ENCODE assay signal across 8 mouse cellular contexts in genomic region chr17:80825971-80826730, GRCm38 (mm10).
A peak's percentile ranks its signal among the peaks of the same experiment; 100 is the strongest.
DNase-seq lines count a peak whose midpoint lies in the region; ATAC-seq lines count a peak whose summit lies in the region.

No protein-coding gene starts in this region.

- no peaks in the 10 kb centered on the region for H3K36me3 ChIP-seq in embryonic facial prominence, embryonic 11.5 days (replicated peaks; ENCODE audit: control insufficient read depth, insufficient read depth, low read depth, low read length)
- no peaks in the 10 kb centered on the region for H3K36me3 ChIP-seq in midbrain, embryonic 15.5 days (replicated peaks)

- 32% methylated on average over 12 of the region's 12 CpGs for WGBS in embryonic facial prominence, embryonic 11.5 days
- WGBS in midbrain, embryonic 15.5 days = 59% methylated on average over 12 of the region's 12 CpGs

- H3K9ac ChIP-seq in embryonic facial prominence, embryonic 11.5 days (replicated peaks; ENCODE audit: low read length) = no peak overlapping the region
- H3K9ac ChIP-seq in midbrain, embryonic 15.5 days = no peak overlapping the region

- no peaks in the 10 kb centered on the region for H3K9me3 ChIP-seq in embryonic facial prominence, embryonic 11.5 days (replicated peaks; ENCODE audit: control insufficient read depth, low read length)
- H3K9me3 ChIP-seq in midbrain, embryonic 15.5 days = no peaks in the 10 kb centered on the region

- 0 out of 2 replicates have a peak, but pooled peaks have one; percentile 52 for ATAC-seq in embryonic facial prominence, embryonic 11.5 days (replicated peaks; ENCODE audit: insufficient number of reproducible peaks, low FRiP score, low TSS enrichment, low read depth)
- no peak for ATAC-seq in erythroblast, adult 5-6 weeks (replicated peaks; ENCODE audit: low FRiP score, poor library complexity, severe bottlenecking)
- no peak for ATAC-seq in midbrain, embryonic 15.5 days (replicated peaks)

- no peak overlapping the region for H3K27ac ChIP-seq in embryonic facial prominence, embryonic 11.5 days (replicated peaks; ENCODE audit: low read depth, low read length)
- H3K27ac ChIP-seq in midbrain, embryonic 15.5 days = no peak overlapping the region

- no peak overlapping the region for H3K4me3 ChIP-seq in embryonic facial prominence, embryonic 11.5 days (ENCODE audit: low read depth, low read length)
- H3K4me3 ChIP-seq in midbrain, embryonic 15.5 days = no peak overlapping the region

- peak; percentile 28 for DNase-seq in adrenal gland, adult 8-10 months
- peak; percentile 67 for DNase-seq in embryonic facial prominence, embryonic 11.5 days (ENCODE audit: low spot score)
- peak; percentile 78 for DNase-seq in heart, postnatal 4 days
- peak; percentile 57 for DNase-seq in liver
- DNase-seq in right cerebral cortex, postnatal 10 days (ENCODE audit: low spot score in 2 of 2) = no peak
- no peak for DNase-seq in right cerebral cortex, postnatal 14 days

- H3K4me1 ChIP-seq in embryonic facial prominence, embryonic 11.5 days (ENCODE audit: control insufficient read depth, insufficient read depth, low read length) = no peaks in the 10 kb centered on the region; the same call in 1 of the 2 replicates
- H3K4me1 ChIP-seq in midbrain, embryonic 15.5 days = peaks cover 7% of the 10 kb centered on the region; the same call in 1 of the 2 replicates

- H3K27me3 ChIP-seq in embryonic facial prominence, embryonic 11.5 days (ENCODE audit: control insufficient read depth, insufficient read depth, low read length) = no peaks in the 10 kb centered on the region
- H3K27me3 ChIP-seq in midbrain, embryonic 15.5 days (replicated peaks) = no peaks in the 10 kb centered on the region

- H3K4me2 ChIP-seq in embryonic facial prominence, embryonic 11.5 days (ENCODE audit: low read depth, low read length) = 0 out of 2 replicates have a peak overlapping the region, but pooled peaks have one; percentile 0
- no peak overlapping the region for H3K4me2 ChIP-seq in midbrain, embryonic 15.5 days

Comparison
In these comparisons a context has a peak if more than half of its experiments do, and no peak if none do; other contexts are left out.
1. DNase-seq: peak in adrenal gland, adult 8-10 months (single experiment), embryonic facial prominence, embryonic 11.5 days (single experiment), heart, postnatal 4 days (single experiment) and liver (single experiment); none in right cerebral cortex, postnatal 10 days (0 of 2) and right cerebral cortex, postnatal 14 days (single experiment).